Mouse (Mus musculus) brain, embryonic 14.5 days (tissue): ENCODE data around the gene BC024978.

ENCODE experiments used
- CTCF ChIP-seq: fragments of 200-500 bp; IDR thresholded peaks from 2 replicates; pipeline ENCODE4 v1.5.1; 2012; ENCODE audit warnings: inconsistent platforms, mild to moderate bottlenecking, moderate library complexity, borderline replicate concordance; ENCODE audit not compliant: insufficient read depth, insufficient read length; ENCODE audit errors: extremely low read depth
- POLR2A ChIP-seq: fragments of 200-500 bp; IDR thresholded peaks from 2 replicates; pipeline ENCODE4 v1.6.1; 2012; ENCODE audit warnings: mild to moderate bottlenecking, inconsistent platforms, borderline replicate concordance; ENCODE audit not compliant: poor library complexity, insufficient read depth, insufficient read length, severe bottlenecking; ENCODE audit errors: extremely low read depth

DNA sequence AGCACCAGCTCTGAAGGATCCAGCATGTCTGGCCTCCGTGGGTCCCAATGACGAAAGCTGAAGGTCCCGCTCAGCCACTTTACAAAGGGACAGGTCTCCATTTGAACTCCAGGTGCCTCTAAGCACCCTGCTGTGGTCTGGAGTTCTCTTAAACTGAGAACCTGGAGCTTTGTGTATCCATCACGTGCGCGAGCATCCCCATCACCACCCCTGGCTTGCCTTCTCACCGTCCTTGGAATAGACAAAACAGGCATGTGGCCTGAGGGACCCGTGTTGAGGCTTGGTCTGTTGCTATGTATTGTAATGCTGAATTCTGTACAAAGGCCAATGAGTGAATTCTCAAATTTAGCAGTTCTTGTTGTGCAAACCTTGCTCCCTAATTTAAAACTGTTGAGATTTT lies 3.2 kb downstream of the BC024978 start:
- TF ChIP-seq CTCF = no peak
- no peak for TF ChIP-seq POLR2A
